Mouse (Mus musculus) G1E (cell line): ENCODE results near the gene Racgap1.

ENCODE experiments used
- CTCF ChIP-seq: IDR thresholded peaks from 2 replicates; pipeline ENCODE4 v1.5.1; 2012; ENCODE audit warnings: low read depth, low read length, inconsistent platforms, mixed read lengths
- GATA1 ChIP-seq: IDR thresholded peaks from 2 replicates; pipeline ENCODE4 v1.6.1; 2012; ENCODE audit warnings: borderline replicate concordance, low read length, inconsistent platforms, mixed read lengths
- GATA2 ChIP-seq: IDR thresholded peaks from 2 replicates; pipeline ENCODE4 v1.6.1; 2012; ENCODE audit warnings: low read depth, low read length, inconsistent platforms, borderline replicate concordance
- POLR2AphosphoS5 ChIP-seq: IDR thresholded peaks from 2 replicates; pipeline ENCODE4 v1.6.1; 2012; ENCODE audit warnings: low read depth, low read length, inconsistent platforms; ENCODE audit not compliant: insufficient replicate concordance
- TAL1 ChIP-seq: conservative IDR thresholded peaks from 2 replicates; pipeline ENCODE4 v1.6.1; 2012; ENCODE audit warnings: low read depth, low read length, inconsistent platforms, mixed read lengths

GRCm38 (mm10) chr15:99678063-99678800 is 26.8 kb upstream of the Racgap1 start:
- TF ChIP-seq CTCF = peak; percentile 18; the same call in 1 of the 2 replicates
- TF ChIP-seq POLR2AphosphoS5 = no peak
- no peak for TF ChIP-seq GATA1
- no peak for TF ChIP-seq GATA2
- no peak for TF ChIP-seq TAL1
